Comparison of ENCODE assay signal across 8 mouse cellular contexts in genomic region chr9:77911508-77912229, GRCm38 (mm10). TPM values are rescaled to one million over a fixed set of nuclear protein-coding genes. Genes with fewer than 3 reads are reported as not detected.
DNase-seq lines count a peak whose midpoint lies in the region; ATAC-seq and TF ChIP-seq lines count a peak whose summit lies in the region.

No protein-coding gene starts in this region.

- no peak for TF ChIP-seq CTCF in heart, postnatal 0 days (IDR thresholded peaks at IDR 0.05; ENCODE audit: low read depth)

- no peak for TF ChIP-seq EP300 in heart, postnatal 0 days (IDR thresholded peaks at IDR 0.05; ENCODE audit: low read depth)

- DNase-seq in kidney, adult 18-20 months = no peak
- DNase-seq in Muller cell, postnatal 12 days (ENCODE audit: inconsistent ontology term) = peak; percentile 67
- peak; percentile 52 for DNase-seq in heart, postnatal 0 days (ENCODE audit: low spot score)
- DNase-seq in right cerebral cortex, postnatal 25 days = no peak
- DNase-seq in thymus, postnatal 4 days = no peak
- DNase-seq in left cerebral cortex, postnatal 4 days = no peak

- H3K36me3 ChIP-seq in kidney, embryonic 14.5 days (ENCODE audit: control insufficient read depth, insufficient read depth, low read length) = no peaks in the 10 kb centered on the region
- H3K36me3 ChIP-seq in heart, postnatal 0 days (replicated peaks; ENCODE audit: control insufficient read depth, insufficient read depth, low read length) = no peaks in the 10 kb centered on the region
- no peaks in the 10 kb centered on the region for H3K36me3 ChIP-seq in macrophage (ENCODE audit: inconsistent target)

- H3K4me3 ChIP-seq in kidney, embryonic 14.5 days (ENCODE audit: low read length) = peak overlapping the region; percentile 46
- peak overlapping the region; percentile 70 for H3K4me3 ChIP-seq in heart, postnatal 0 days (ENCODE audit: low read depth, low read length)
- H3K4me3 ChIP-seq in macrophage (ENCODE audit: inconsistent target) = peak overlapping the region; percentile 75

- H3K9me3 ChIP-seq in kidney, embryonic 14.5 days (ENCODE audit: control insufficient read depth, low read length) = no peaks in the 10 kb centered on the region
- H3K9me3 ChIP-seq in heart, postnatal 0 days (replicated peaks; ENCODE audit: control insufficient read depth, low read length) = no peaks in the 10 kb centered on the region

- no peaks in the 10 kb centered on the region for H3K27me3 ChIP-seq in kidney, embryonic 14.5 days (ENCODE audit: control insufficient read depth, insufficient read depth, low read length)
- H3K27me3 ChIP-seq in heart, postnatal 0 days (ENCODE audit: control insufficient read depth, insufficient read depth, low read length) = no peaks in the 10 kb centered on the region

- peak overlapping the region; percentile 61; the same call in 1 of the 2 replicates for H3K9ac ChIP-seq in kidney, embryonic 14.5 days (ENCODE audit: low read depth, low read length)
- peak overlapping the region; percentile 72 for H3K9ac ChIP-seq in heart, postnatal 0 days (replicated peaks; ENCODE audit: low read depth, low read length)

- WGBS in kidney, embryonic 14.5 days = 46% methylated on average over 7 of the region's 7 CpGs
- WGBS in heart, postnatal 0 days = 23% methylated on average over 7 of the region's 7 CpGs
- WGBS in macrophage (ENCODE audit: missing documents) = 15% methylated on average over 7 of the region's 7 CpGs

- peaks cover 6% of the 10 kb centered on the region; the same call in 1 of the 2 replicates for H3K79me2 ChIP-seq in macrophage (ENCODE audit: inconsistent target)

- intact Hi-C loops in left cerebral cortex, postnatal 4 days (cut with DNase I) = no loop called here

- H3K4me2 ChIP-seq in kidney, embryonic 14.5 days (replicated peaks; ENCODE audit: low read depth, low read length) = peak overlapping the region; percentile 53
- H3K4me2 ChIP-seq in heart, postnatal 0 days (ENCODE audit: low read depth, low read length) = peak overlapping the region; percentile 60

- H3K27ac ChIP-seq in kidney, embryonic 14.5 days (ENCODE audit: low read depth, low read length) = peak overlapping the region; percentile 87
- peak overlapping the region; percentile 95 for H3K27ac ChIP-seq in heart, postnatal 0 days (ENCODE audit: low read depth)
- peak overlapping the region; percentile 99 for H3K27ac ChIP-seq in macrophage

- no peak for ATAC-seq in kidney, embryonic 14.5 days (ENCODE audit: low FRiP score, low TSS enrichment)
- ATAC-seq in heart, postnatal 0 days (ENCODE audit: insufficient read depth, low read depth) = no peak

- H3K4me1 ChIP-seq in kidney, embryonic 14.5 days (ENCODE audit: control insufficient read depth, insufficient read depth, low read length) = peaks cover 13% of the 10 kb centered on the region; the same call in 1 of the 2 replicates
- peaks cover 8% of the 10 kb centered on the region for H3K4me1 ChIP-seq in heart, postnatal 0 days (ENCODE audit: control insufficient read depth, insufficient read depth)

RNA-seq across cellular contexts. Expression of gene Elovl5, which starts 5.5 kb away (rescaled TPM):
- polyA plus RNA-seq in kidney, embryonic 14.5 days (2014; fragmentation: Nextera tagmentation; extraction: Ambion mirVana) = 73.9 and 112 TPM in 2 replicates
- 53.3 and 80.1 TPM in 2 replicates for total RNA-seq in heart, postnatal 0 days (2014; rRNA removed; ENCODE audit: low replicate concordance)
- 47.1 and 48.4 TPM in 2 replicates for polyA plus RNA-seq in heart, postnatal 0 days (2015; fragmentation: Nextera tagmentation; extraction: Ambion mirVana)
- 10 to 100 TPM in 20 of 26 experiments, 1 to 10 TPM in 6; 3.0 to 49.2 (median 12.9) TPM for total RNA-seq in macrophage (2018; cell fraction: chromatin; rRNA removed)
- 10 to 100 TPM; 45.7 to 71.4 (median 58.8) TPM for total RNA-seq in macrophage (2018; cell fraction: cytosol; rRNA removed)
- total RNA-seq in macrophage (2018; cell fraction: nucleus; rRNA removed) = 10 to 100 TPM; 11.3 to 81.3 (median 49.1) TPM
- polyA plus RNA-seq in macrophage (2018) = 48.8 to 74.3 TPM (median 57.9 TPM) in 3 replicates
- 10 to 100 TPM; 62.7 to 65.3 TPM for total RNA-seq in left cerebral cortex, postnatal 4 days (2021)

Comparison
In these comparisons a context has a peak if more than half of its experiments do, and no peak if none do; other contexts are left out.
1. DNase-seq: peak in Muller cell, postnatal 12 days (single experiment) and heart, postnatal 0 days (single experiment); none in kidney, adult 18-20 months (single experiment), right cerebral cortex, postnatal 25 days (single experiment), thymus, postnatal 4 days (single experiment) and left cerebral cortex, postnatal 4 days (single experiment).
2. Peak in every context shown above with its lines, with median percentiles within 50 percentile points of each other: H3K27ac ChIP-seq and H3K4me3 ChIP-seq.